Mouse (Mus musculus): Measurements from ENCODE around the gene Itga1. TPM values are rescaled to one million over a fixed set of nuclear protein-coding genes. Genes with fewer than 3 reads are reported as not detected.

Gene Itga1
- polyA plus RNA-seq, 1 experiment from 2014 or later = 31.0 TPM

GRCm38 (mm10) chr13:114980831-114981419 is 120.8 kb downstream of the Itga1 start:
- ATAC-seq (replicated peaks; ENCODE audit: insufficient number of reproducible peaks, low FRiP score, low TSS enrichment) = no peak
- no peak overlapping the region for H3K4me2 ChIP-seq
- 47% methylated on average over 10 of the region's 10 CpGs for WGBS (ENCODE audit: insufficient replicate concordance)
- H3K4me1 ChIP-seq (ENCODE audit: control insufficient read depth, insufficient read depth, low read length) = no peaks in the 10 kb centered on the region
- no peaks in the 10 kb centered on the region for H3K27me3 ChIP-seq (ENCODE audit: control insufficient read depth, insufficient read depth, low read length)
- H3K4me3 ChIP-seq (ENCODE audit: low read depth, low read length) = no peak overlapping the region
- no peak overlapping the region for H3K9ac ChIP-seq (ENCODE audit: low read depth, low read length)
- no peak overlapping the region for H3K27ac ChIP-seq (ENCODE audit: low read depth, low read length)
- no peaks in the 10 kb centered on the region for H3K9me3 ChIP-seq (replicated peaks; ENCODE audit: control insufficient read depth, low read length)
- no peaks in the 10 kb centered on the region; the same call in 1 of the 2 replicates for H3K36me3 ChIP-seq (ENCODE audit: control insufficient read depth, insufficient read depth, low read length)

GRCm38 (mm10) chr13:114974484-114975042 is 127.2 kb downstream of the Itga1 start:
- H3K9ac ChIP-seq (ENCODE audit: low read depth, low read length) = no peak overlapping the region
- no peaks in the 10 kb centered on the region for H3K4me1 ChIP-seq (ENCODE audit: control insufficient read depth, insufficient read depth, low read length)
- H3K4me3 ChIP-seq (ENCODE audit: low read depth, low read length) = no peak overlapping the region
- 75% methylated on average over 6 of the region's 6 CpGs for WGBS (ENCODE audit: insufficient replicate concordance)
- H3K36me3 ChIP-seq (ENCODE audit: control insufficient read depth, insufficient read depth, low read length) = 0 out of 2 replicates have a peak, but pooled peaks cover 2% of the 10 kb centered on the region
- no peaks in the 10 kb centered on the region for H3K27me3 ChIP-seq (ENCODE audit: control insufficient read depth, insufficient read depth, low read length)
- H3K27ac ChIP-seq (ENCODE audit: low read depth, low read length) = no peak overlapping the region
- H3K9me3 ChIP-seq (replicated peaks; ENCODE audit: control insufficient read depth, low read length) = no peaks in the 10 kb centered on the region
- no peak overlapping the region for H3K4me2 ChIP-seq
- no peak for ATAC-seq (replicated peaks; ENCODE audit: insufficient number of reproducible peaks, low FRiP score, low TSS enrichment)

- ATAC-seq (replicated peaks; ENCODE audit: insufficient number of reproducible peaks, low FRiP score, low TSS enrichment) = no peak
- H3K27me3 ChIP-seq (ENCODE audit: control insufficient read depth, insufficient read depth, low read length) = no peaks in the 10 kb centered on the region
- WGBS (ENCODE audit: insufficient replicate concordance) = 78% methylated on average over 3 of the region's 3 CpGs
- H3K4me2 ChIP-seq = no peak overlapping the region
- no peak overlapping the region for H3K27ac ChIP-seq (ENCODE audit: low read depth, low read length)
- no peak overlapping the region for H3K9ac ChIP-seq (ENCODE audit: low read depth, low read length)
- H3K4me3 ChIP-seq (ENCODE audit: low read depth, low read length) = no peak overlapping the region
- no peaks in the 10 kb centered on the region for H3K4me1 ChIP-seq (ENCODE audit: control insufficient read depth, insufficient read depth, low read length)
- H3K9me3 ChIP-seq (replicated peaks; ENCODE audit: control insufficient read depth, low read length) = no peaks in the 10 kb centered on the region
- H3K36me3 ChIP-seq (ENCODE audit: control insufficient read depth, insufficient read depth, low read length) = peaks cover 6% of the 10 kb centered on the region; the same call in 1 of the 2 replicates
Measured at GRCm38 (mm10) chr13:114971905-114972304, 129.9 kb downstream of the Itga1 start.

GRCm38 (mm10) chr13:114964233-114964632 is 137.5 kb downstream of the Itga1 start:
- Histone ChIP-seq H3K36me3 (ENCODE audit: control insufficient read depth, insufficient read depth, low read length) (peaks cover 4% of the 10 kb centered on the region; the same call in 1 of the 2 replicates), H3K4me3 (ENCODE audit: low read depth, low read length) (no peak overlapping the region), H3K27ac (ENCODE audit: low read depth, low read length) (no peak overlapping the region), H3K4me1 (ENCODE audit: control insufficient read depth, insufficient read depth, low read length) (no peaks in the 10 kb centered on the region), H3K27me3 (ENCODE audit: control insufficient read depth, insufficient read depth, low read length) (no peaks in the 10 kb centered on the region), H3K4me2 (no peak overlapping the region), H3K9ac (ENCODE audit: low read depth, low read length) (no peak overlapping the region), H3K9me3 (replicated peaks; ENCODE audit: control insufficient read depth, low read length) (no peaks in the 10 kb centered on the region)
- ATAC-seq (replicated peaks; ENCODE audit: insufficient number of reproducible peaks, low FRiP score, low TSS enrichment) = 0 out of 2 replicates have a peak, but pooled peaks have one; percentile 57
- WGBS (ENCODE audit: insufficient replicate concordance) = 43% methylated on average over 2 of the region's 2 CpGs

GRCm38 (mm10) chr13:114954516-114954915 is 147.2 kb downstream of the Itga1 start:
- no peaks in the 10 kb centered on the region for H3K27me3 ChIP-seq (ENCODE audit: control insufficient read depth, insufficient read depth, low read length)
- H3K9ac ChIP-seq (ENCODE audit: low read depth, low read length) = no peak overlapping the region
- H3K4me2 ChIP-seq = no peak overlapping the region
- H3K36me3 ChIP-seq (ENCODE audit: control insufficient read depth, insufficient read depth, low read length) = no peaks in the 10 kb centered on the region
- no peaks in the 10 kb centered on the region for H3K9me3 ChIP-seq (replicated peaks; ENCODE audit: control insufficient read depth, low read length)
- no peak overlapping the region for H3K27ac ChIP-seq (ENCODE audit: low read depth, low read length)
- H3K4me3 ChIP-seq (ENCODE audit: low read depth, low read length) = no peak overlapping the region
- no peak for ATAC-seq (replicated peaks; ENCODE audit: insufficient number of reproducible peaks, low FRiP score, low TSS enrichment)
- H3K4me1 ChIP-seq (ENCODE audit: control insufficient read depth, insufficient read depth, low read length) = no peaks in the 10 kb centered on the region; the same call in 1 of the 2 replicates

GRCm38 (mm10) chr13:114933541-114933940 is 168.2 kb downstream of the Itga1 start:
- WGBS (ENCODE audit: insufficient replicate concordance) = 64% methylated on average over 7 of the region's 7 CpGs
- Histone ChIP-seq H3K4me3 (ENCODE audit: low read depth, low read length) (no peak overlapping the region), H3K27me3 (ENCODE audit: control insufficient read depth, insufficient read depth, low read length) (no peaks in the 10 kb centered on the region), H3K9me3 (replicated peaks; ENCODE audit: control insufficient read depth, low read length) (no peaks in the 10 kb centered on the region), H3K27ac (ENCODE audit: low read depth, low read length) (no peak overlapping the region), H3K4me2 (no peak overlapping the region), H3K4me1 (ENCODE audit: control insufficient read depth, insufficient read depth, low read length) (peaks cover 5% of the 10 kb centered on the region; the same call in 1 of the 2 replicates), H3K36me3 (ENCODE audit: control insufficient read depth, insufficient read depth, low read length) (no peaks in the 10 kb centered on the region), H3K9ac (ENCODE audit: low read depth, low read length) (no peak overlapping the region)
- no peak for ATAC-seq (replicated peaks; ENCODE audit: insufficient number of reproducible peaks, low FRiP score, low TSS enrichment)

GRCm38 (mm10) chr13:114931775-114932294 is 169.9 kb downstream of the Itga1 start, which contains the start of gene Itga2:
Gene Itga2, minus strand, starts transcription at chr13:114932100.
- 2% methylated on average over 28 of the region's 28 CpGs for WGBS (ENCODE audit: insufficient replicate concordance)

GRCm38 (mm10) chr13:114930996-114931649 is 170.6 kb downstream of the Itga1 start:
- Histone ChIP-seq H3K4me2 (peak overlapping the region; percentile 78), H3K36me3 (ENCODE audit: control insufficient read depth, insufficient read depth, low read length) (no peaks in the 10 kb centered on the region), H3K9ac (ENCODE audit: low read depth, low read length) (peak overlapping the region; percentile 54; the same call in 1 of the 2 replicates), H3K27me3 (ENCODE audit: control insufficient read depth, insufficient read depth, low read length) (no peaks in the 10 kb centered on the region), H3K27ac (ENCODE audit: low read depth, low read length) (no peak overlapping the region), H3K9me3 (replicated peaks; ENCODE audit: control insufficient read depth, low read length) (no peaks in the 10 kb centered on the region), H3K4me1 (ENCODE audit: control insufficient read depth, insufficient read depth, low read length) (peaks cover 5% of the 10 kb centered on the region; the same call in 1 of the 2 replicates), H3K4me3 (ENCODE audit: low read depth, low read length) (peak overlapping the region; percentile 49)
- ATAC-seq (replicated peaks; ENCODE audit: insufficient number of reproducible peaks, low FRiP score, low TSS enrichment) = 0 out of 2 replicates have a peak, but pooled peaks have one; percentile 52
- 3% methylated on average over 10 of the region's 10 CpGs for WGBS (ENCODE audit: insufficient replicate concordance)

More at GRCm38 (mm10) chr13:114931775-114932294, 169.9 kb downstream of the Itga1 start, which contains the start of gene Itga2:
- peak; percentile 69 for ATAC-seq (replicated peaks; ENCODE audit: insufficient number of reproducible peaks, low FRiP score, low TSS enrichment)
- Histone ChIP-seq H3K4me1 (ENCODE audit: control insufficient read depth, insufficient read depth, low read length) (peaks cover 5% of the 10 kb centered on the region; the same call in 1 of the 2 replicates), H3K4me2 (peak within 1 kb of the TSS; percentile 78), H3K4me3 (ENCODE audit: low read depth, low read length) (peak within 1 kb of the TSS; percentile 49), H3K9me3 (replicated peaks; ENCODE audit: control insufficient read depth, low read length) (no peaks in the 10 kb centered on the region), H3K27ac (ENCODE audit: low read depth, low read length) (no peak within 1 kb of the TSS), H3K36me3 (ENCODE audit: control insufficient read depth, insufficient read depth, low read length) (no peaks in the 10 kb centered on the region), H3K9ac (ENCODE audit: low read depth, low read length) (peak within 1 kb of the TSS; percentile 54), H3K27me3 (ENCODE audit: control insufficient read depth, insufficient read depth, low read length) (no peaks in the 10 kb centered on the region)

Measured in heart, embryonic 11.5 days (tissue).